Mouse (Mus musculus): ENCODE measurements around the gene Spata45.

- TF ChIP-seq CTCF (IDR thresholded peaks at IDR 0.05; ENCODE audit: low read depth) (no peak), EP300 (IDR thresholded peaks at IDR 0.05; ENCODE audit: low read depth) (no peak)
These were observed 9.9 kb downstream of the Spata45 start for GRCm38 (mm10) chr1:191046231-191046824.
